Mouse (Mus musculus) G1E-ER4 (cell line): ENCODE measurements around the gene Htr7. TPM values are rescaled to one million over a fixed set of nuclear protein-coding genes. Genes with fewer than 3 reads are reported as not detected.

ENCODE experiments used
- GATA1 ChIP-seq: IDR thresholded peaks from one replicate; pipeline ENCODE4 v1.8.0; 2012; ENCODE audit warnings: low read length, inconsistent platforms
- polyA plus RNA-seq: library from polyadenylated mRNA; stranded (reverse); fragments of >175 nt; gene quantifications from 2 replicates; pipeline ENCODE4 v1.2.3, GENCODE M21; 2012

Htr7 gene
- not detected in 2 replicates for polyA plus RNA-seq

- TF ChIP-seq GATA1, result no peak
Measured at GRCm38 (mm10) chr19:36057231-36057811, at the start of gene Htr7. Htr7 (minus strand) TSS chr19:36057507.

- TF ChIP-seq GATA1, result no peak
Measured at GRCm38 (mm10) chr19:36103909-36104308, 46.6 kb upstream of the Htr7 start.

- no peak for TF ChIP-seq GATA1
Measured at GRCm38 (mm10) chr19:36098916-36099315, 41.6 kb upstream of the Htr7 start.

DNA sequence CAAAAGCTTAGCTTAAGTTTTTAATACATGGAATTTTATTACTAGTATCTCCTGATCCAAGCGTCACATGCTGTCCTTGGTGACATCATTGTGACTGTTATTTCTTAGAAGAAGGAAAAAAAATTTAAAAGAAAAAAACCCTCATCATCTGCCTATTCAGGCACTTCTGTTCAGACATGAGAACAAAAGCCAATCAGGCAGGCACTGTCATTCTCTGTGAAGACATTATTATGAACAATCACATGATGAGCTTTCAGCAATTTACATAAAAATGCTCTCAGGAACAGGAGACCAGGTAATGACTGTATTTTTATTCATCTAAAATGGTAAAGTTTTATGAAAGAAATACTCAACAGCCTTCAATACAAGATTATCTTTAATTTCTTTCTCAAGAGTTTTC is 41.0 kb upstream of the Htr7 start:
- TF ChIP-seq GATA1, result no peak

DNA sequence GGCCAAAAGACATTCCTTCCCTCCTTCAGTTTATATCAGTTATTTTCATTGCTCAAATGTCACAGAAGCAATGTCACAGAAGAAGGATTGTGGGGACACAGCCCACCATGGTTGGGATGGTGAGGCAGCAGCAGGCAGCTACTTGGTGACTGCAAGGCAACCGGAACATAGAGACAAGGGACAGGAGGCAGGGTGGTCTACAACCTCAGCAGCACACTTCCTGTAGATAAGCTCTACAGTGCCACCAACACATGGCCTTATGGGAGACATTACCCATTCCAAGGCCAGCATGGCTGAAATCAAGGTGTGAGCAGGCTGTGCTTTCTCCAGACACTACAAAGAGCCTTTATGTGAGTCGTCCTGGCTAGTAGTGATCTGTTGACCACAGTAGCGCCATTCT is 39.9 kb upstream of the Htr7 start:
- no peak for TF ChIP-seq GATA1

- no peak for TF ChIP-seq GATA1
Measured at GRCm38 (mm10) chr19:36090781-36091180, 33.5 kb upstream of the Htr7 start.

DNA sequence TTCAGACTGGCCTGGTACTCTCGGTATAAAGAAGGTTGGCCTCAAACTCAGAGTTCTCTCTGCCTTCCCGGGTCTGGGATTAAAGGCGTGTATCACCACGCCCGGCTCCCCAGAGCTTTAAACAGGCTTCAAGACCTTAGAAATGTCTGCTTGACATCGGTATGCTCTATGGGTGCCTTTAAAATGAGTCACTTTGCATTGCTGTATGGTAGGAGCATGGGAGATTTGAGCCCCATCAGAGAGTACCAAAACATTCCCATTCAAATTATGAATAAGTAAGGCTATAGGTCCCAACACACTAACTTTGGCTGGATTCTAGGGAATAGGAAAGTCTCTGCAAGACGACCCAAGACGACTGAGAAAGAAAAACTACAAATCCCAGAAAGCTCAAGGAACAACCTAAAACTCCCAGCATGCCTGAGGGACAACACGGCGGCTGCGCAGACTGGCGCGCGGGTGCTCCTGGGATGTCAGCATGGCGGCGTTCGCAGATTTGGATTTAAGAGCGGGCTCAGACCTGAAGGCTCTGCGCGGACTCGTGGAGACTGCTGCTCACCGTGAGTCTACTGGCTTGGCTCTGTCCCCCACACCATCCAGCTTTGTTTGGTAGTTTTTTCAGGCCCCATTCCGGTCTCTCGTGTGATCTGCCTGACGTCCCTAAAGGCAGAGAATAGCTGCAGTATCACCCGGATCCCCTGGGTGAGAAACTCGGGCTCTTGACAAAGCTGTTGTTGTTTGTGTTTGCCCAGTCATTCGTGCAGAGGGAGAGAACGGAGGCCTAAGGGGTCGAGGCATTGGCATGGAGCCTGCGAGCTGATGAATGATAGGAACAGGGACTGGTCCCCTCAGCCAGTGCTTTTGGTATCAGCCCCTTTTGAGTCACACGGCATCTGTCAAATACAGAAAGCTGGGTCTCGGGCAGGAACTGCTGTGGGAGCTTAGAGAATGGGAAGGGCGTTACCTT is 26.2 kb upstream of the Htr7 start, which contains the start of gene Rpp30:
TSS of gene Rpp30 (plus strand) at position 455 of the 964 bp plus-strand sequence.
- TF ChIP-seq GATA1, result no peak

GRCm38 (mm10) chr19:36082606-36083261 is 25.4 kb upstream of the Htr7 start:
- TF ChIP-seq GATA1, result no peak

DNA sequence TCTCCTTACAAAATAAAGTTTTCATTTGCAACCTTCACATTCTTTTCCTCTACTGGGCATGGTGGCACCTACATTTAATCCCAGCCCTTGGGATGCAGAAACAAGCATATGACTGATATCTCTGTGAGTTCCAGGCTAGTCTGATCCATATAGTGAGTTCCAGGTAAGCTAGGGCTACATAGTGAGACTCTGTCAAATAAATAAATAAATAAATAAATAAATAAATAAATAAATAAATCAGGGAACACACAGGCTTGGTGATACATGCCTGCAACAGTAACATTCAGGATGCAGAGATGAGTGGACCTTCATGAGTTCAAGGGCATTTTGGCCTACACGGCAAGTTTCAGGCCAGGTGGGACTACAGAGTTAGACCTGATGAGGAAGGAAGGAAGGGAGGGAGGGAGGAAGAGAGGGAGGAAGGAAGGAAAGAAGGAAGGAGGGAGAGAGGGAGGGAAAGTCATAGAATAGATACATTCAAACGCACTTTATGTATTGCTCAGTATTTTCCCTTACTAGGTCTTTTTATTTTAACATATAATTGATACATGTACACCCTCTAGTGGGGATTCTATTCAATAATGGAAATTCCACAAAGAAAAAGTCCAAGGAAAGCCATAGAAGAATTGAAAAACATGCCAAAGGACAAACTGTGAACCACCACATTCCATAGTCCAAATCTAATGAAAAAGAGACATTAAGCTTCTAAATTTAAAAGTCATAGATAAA is 5.7 kb upstream of the Htr7 start:
- TF ChIP-seq GATA1, result no peak

GRCm38 (mm10) chr19:36056502-36057221 is 645 bp downstream of the Htr7 start:
- TF ChIP-seq GATA1, result no peak

- no peak for TF ChIP-seq GATA1
Measured at GRCm38 (mm10) chr19:36046046-36046445, 11.3 kb downstream of the Htr7 start.

DNA sequence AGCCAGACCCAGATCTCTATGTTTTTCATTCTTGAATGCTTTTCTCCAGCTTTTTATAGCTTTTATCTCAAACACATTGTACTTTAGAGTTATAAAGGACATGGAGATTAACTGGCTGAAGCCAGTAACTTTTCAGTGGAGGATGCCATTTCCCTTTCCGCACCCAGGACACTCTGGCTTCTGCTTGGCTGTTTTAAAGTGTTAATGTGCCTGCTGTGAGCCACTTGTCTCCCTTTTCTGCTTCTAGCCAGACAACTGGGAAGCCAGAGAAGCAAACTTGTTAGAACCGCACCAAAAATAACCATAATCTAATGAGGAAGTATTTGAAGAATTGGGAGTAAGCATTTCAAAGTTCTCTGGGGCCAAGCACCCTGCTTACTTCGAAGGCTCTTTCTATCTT is 42.5 kb downstream of the Htr7 start:
- no peak for TF ChIP-seq GATA1

GRCm38 (mm10) chr19:36006277-36006676 is 51.0 kb downstream of the Htr7 start:
- TF ChIP-seq GATA1, result no peak

DNA sequence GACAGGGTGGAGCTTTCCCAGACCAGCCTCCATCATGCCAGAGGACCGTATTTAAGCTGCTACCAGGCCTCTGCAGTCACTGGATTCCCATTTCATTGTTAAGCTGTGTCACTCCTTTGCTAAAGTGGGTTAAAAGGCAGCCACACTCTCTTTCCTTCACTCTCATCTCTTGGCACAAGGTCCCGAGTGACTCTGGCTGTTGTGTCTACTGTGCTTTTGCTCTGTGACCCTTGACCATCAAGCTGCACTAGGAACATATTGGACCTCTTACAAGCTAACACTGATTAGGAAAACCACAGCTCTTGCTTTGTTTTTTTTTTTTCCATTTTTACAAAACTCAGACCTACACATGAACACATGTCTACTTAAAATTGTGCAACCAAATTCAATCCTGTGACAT is 52.3 kb downstream of the Htr7 start:
- TF ChIP-seq GATA1, result no peak
